Mouse (Mus musculus) lung, postnatal 36 days (tissue): Measurements from ENCODE around the gene Mslnl.

Source experiments
- DNase-seq: peaks from one replicate; pipeline ENCODE4 v3.0.0; 2022; ENCODE audit warnings: mixed read lengths

Mslnl gene

GRCm38 (mm10) chr17:25744311-25744710 lies 8.5 kb downstream of the Mslnl start:
- DNase-seq: no peak

GRCm38 (mm10) chr17:25748238-25748637 lies 12.4 kb downstream of the Mslnl start:
- DNase-seq: no peak

- no peak for DNase-seq
Observed at GRCm38 (mm10) chr17:25749314-25749713, 13.5 kb downstream of the Mslnl start.

GRCm38 (mm10) chr17:25751446-25751845 lies 15.6 kb downstream of the Mslnl start:
- peak; percentile 27 for DNase-seq

GRCm38 (mm10) chr17:25754241-25754640 lies 18.4 kb downstream of the Mslnl start, which contains the start of gene Msln:
Gene Msln, minus strand, starts transcription at chr17:25754378.
- DNase-seq: no peak

- no peak for DNase-seq
Observed at GRCm38 (mm10) chr17:25755086-25755485, 19.2 kb downstream of the Mslnl start.

- peak; percentile 4 for DNase-seq
Observed at GRCm38 (mm10) chr17:25755627-25756377, 20.0 kb downstream of the Mslnl start.

GRCm38 (mm10) chr17:25756378-25757242 lies 20.8 kb downstream of the Mslnl start:
- DNase-seq: peak; percentile 38

GRCm38 (mm10) chr17:25757691-25758090 lies 21.8 kb downstream of the Mslnl start:
- DNase-seq: no peak

- no peak for DNase-seq
Observed at GRCm38 (mm10) chr17:25760148-25760547, 24.3 kb downstream of the Mslnl start.

- DNase-seq: no peak
Observed at GRCm38 (mm10) chr17:25761561-25761970, 25.7 kb downstream of the Mslnl start.

GRCm38 (mm10) chr17:25762591-25762990 lies 26.7 kb downstream of the Mslnl start:
- DNase-seq: no peak

- DNase-seq: no peak
Observed at GRCm38 (mm10) chr17:25765886-25766285, 30.0 kb downstream of the Mslnl start.

- DNase-seq: no peak
Observed at GRCm38 (mm10) chr17:25769331-25769730, 33.5 kb downstream of the Mslnl start.

GRCm38 (mm10) chr17:25773549-25774120 lies 37.8 kb downstream of the Mslnl start, which contains the start of gene Narfl:
Gene Narfl, plus strand, starts transcription at chr17:25773776.
- DNase-seq: peak; percentile 98

- DNase-seq: no peak
Observed at GRCm38 (mm10) chr17:25775318-25776062, 39.6 kb downstream of the Mslnl start.

GRCm38 (mm10) chr17:25777948-25778347 lies 42.1 kb downstream of the Mslnl start:
- DNase-seq: no peak

GRCm38 (mm10) chr17:25781339-25781738 lies 45.5 kb downstream of the Mslnl start:
- DNase-seq: no peak

GRCm38 (mm10) chr17:25783086-25783485 lies 47.2 kb downstream of the Mslnl start:
- DNase-seq: no peak

- DNase-seq: no peak
Observed at GRCm38 (mm10) chr17:25783861-25784574, 48.2 kb downstream of the Mslnl start.

GRCm38 (mm10) chr17:25785281-25785745 lies 49.5 kb downstream of the Mslnl start, which contains the start of gene Haghl:
Gene Haghl, minus strand, starts transcription at chr17:25785673.
- peak; percentile 98 for DNase-seq

- no peak for DNase-seq
Observed at GRCm38 (mm10) chr17:25786280-25786679, 50.4 kb downstream of the Mslnl start, which contains the start of gene Ccdc78. Gene Ccdc78, plus strand, starts transcription at chr17:25786580.
